Mouse (Mus musculus) urinary bladder, postnatal 14 days (tissue): ENCODE measurements around the gene Jag2.

ENCODE experiments used
- DNase-seq: peaks from one replicate; pipeline ENCODE4 v3.0.0; 2021; ENCODE audit warnings: low spot score

Gene Jag2

GRCm38 (mm10) chr12:112929562-112930352 is at the start of gene Jag2:
Gene Jag2 (minus strand): TSS chr12:112929776.
- DNase-seq: peak; percentile 69

- DNase-seq: no peak
These were observed 47.6 kb upstream of the Jag2 start for GRCm38 (mm10) chr12:112977156-112977555.

- DNase-seq: peak; percentile 93
These were observed 46.9 kb upstream of the Jag2 start, which contains the start of gene Btbd6 for GRCm38 (mm10) chr12:112976371-112977073. Gene Btbd6 (plus strand): TSS chr12:112976482.

DNA sequence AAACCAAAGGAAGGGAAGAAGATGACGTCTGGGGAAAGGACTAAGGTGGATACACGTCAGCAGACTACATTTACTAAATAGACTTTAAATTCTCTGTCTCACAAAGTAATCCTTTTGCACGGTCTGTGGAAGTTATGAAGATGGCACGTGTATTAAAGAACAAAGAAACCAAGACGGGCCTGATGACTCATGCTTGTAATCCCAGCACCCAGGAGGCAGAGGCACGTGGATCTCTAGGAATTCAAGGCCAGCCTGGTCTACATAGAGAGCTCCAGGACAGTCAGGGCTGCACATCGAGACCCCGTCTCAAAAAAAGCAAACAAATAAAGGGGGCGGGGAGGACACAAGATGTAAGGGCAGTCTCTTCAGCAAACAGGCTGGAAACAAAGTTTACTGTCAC is 45.2 kb upstream of the Jag2 start:
- DNase-seq: no peak

DNA sequence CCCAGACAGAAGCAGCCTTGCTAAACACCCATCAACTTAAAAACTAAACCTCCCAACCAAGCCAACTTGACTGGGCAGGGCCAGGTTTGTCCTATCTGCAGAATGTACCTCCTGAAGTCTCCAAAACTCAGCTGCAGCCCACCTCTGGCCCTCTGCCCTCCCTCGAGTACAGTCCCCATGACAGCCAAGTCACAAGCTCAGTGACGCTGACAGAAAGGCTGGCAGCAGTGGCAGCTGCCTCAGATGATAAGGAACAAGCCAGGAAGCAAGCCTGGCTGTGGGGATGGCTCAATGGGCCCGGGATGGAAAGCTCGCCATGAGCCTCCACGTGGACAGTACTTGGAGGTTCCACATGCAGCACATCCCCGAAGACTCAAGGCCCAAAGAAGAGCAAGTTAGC is 40.0 kb upstream of the Jag2 start:
- DNase-seq: no peak

DNA sequence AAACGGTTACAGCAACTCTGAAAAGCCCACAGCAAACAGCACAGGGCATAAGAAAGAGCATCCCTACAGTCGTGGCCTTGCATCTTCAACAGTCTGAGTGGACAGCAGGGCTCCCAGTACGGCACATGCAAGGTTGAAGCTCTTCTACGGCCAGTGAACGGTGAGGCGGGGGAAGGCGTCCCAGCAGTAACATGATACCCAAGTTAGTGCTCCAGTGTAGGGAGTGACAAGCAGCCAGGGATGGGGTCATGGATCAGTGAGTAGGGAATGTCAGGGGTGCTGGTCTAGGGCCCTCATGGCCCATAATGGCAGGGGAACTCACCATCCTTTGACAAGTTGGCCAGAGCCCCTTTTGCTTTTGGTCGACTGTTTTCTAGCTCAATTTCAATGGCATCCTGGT is 39.4 kb upstream of the Jag2 start:
- no peak for DNase-seq

DNA sequence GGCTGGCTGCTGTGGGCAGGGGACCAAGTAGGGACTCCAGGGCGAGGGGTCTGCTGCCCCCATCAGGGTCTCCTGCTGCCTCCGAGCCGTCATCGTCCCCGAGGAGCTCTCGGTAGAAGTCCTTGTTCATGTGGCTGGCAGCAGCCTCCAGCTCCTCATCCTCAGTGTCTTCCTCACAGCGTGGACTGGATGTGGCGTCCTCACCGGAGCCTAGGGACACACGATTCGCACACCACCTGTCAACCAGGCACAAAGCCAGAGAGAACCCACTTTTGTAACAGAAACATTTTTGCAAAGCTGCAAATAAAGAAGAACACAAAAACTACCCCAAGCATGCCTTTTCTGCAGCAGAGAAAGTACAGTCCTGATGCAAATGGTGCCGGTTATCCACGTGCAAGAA is 36.2 kb upstream of the Jag2 start:
- DNase-seq: no peak

DNA sequence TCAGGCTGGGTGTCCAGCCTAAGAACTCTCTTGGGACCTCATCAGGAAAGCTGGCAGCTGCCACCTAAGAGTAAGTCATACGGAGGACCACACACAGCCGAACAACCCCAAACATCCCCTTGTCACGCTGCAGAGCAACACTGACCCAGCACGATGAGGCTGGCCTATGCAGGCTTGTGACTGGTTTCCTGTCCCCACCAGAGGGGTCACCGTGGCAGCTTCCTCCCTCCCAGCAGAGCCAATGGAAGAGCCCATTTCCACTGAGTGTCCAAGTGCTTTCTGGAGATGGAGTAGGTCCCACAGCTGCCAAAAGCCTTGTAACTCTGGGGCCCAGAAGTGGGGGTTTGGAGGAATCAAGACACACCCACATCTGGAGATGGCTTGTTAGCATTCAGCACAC is 32.3 kb upstream of the Jag2 start:
- no peak for DNase-seq

- no peak for DNase-seq
These were observed 31.9 kb upstream of the Jag2 start for GRCm38 (mm10) chr12:112961428-112961827.

DNA sequence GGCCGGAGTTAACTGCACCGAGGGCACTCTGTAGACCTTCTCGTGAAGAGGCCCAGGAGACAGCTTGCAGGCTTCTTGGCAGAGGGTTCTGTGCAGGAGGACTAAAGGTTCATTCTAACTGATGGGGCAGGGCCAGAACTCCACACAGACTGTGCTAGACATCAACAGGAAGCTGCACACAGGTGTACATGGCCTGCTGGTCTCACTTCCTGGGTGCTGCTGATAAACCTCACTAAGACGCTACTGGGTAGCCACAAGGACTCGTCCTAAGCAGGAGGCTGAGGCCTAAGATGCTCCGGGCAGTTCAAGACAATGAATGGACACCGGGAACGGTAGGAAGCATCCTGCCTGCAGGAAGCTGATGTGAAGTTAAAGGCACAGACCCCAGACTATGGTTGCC is 29.8 kb upstream of the Jag2 start:
- no peak for DNase-seq

- peak; percentile 58 for DNase-seq
These were observed 28.7 kb upstream of the Jag2 start for GRCm38 (mm10) chr12:112958303-112958702.

DNA sequence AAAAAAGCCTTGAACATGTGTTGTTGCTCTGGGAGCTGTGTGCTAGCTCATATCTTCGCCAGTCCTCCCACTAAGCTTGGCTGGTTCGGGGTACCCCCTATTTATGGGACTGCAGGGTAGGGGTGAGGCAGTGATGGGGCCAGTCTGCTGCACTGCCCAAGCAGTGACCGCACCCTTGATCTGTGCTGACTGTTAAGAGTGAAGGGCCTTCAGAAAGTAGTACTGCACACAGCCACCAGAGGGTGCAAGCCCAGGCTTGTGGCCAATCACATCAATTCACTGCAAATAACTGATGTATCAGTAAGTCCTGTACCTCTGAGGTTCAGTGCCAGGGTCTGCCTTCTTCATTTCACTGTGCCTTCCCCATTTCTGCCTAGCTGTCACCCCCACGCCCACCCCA is 26.2 kb upstream of the Jag2 start:
- DNase-seq: peak; percentile 80

- no peak for DNase-seq
These were observed 23.5 kb upstream of the Jag2 start for GRCm38 (mm10) chr12:112952926-112953565.

DNA sequence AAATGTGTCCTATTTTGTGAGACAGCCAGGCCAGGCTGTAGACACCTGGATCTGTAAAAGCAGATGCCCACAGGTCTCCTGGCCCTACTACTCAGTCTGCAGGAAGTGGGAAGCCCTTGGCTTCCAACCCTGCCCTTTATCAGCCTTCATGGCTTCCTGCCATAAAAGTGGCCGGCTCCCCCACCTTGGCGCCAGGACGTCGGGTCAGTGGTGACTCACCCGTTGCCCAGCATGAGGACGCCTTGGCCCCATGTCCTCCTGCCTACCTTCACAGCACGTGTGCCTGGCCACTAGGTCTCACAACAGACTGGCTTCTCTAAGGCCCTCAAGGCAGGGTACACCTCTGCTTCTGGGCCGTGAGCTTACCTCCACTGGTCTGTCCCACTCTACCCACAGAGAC is 22.9 kb upstream of the Jag2 start:
- peak; percentile 80 for DNase-seq

DNA sequence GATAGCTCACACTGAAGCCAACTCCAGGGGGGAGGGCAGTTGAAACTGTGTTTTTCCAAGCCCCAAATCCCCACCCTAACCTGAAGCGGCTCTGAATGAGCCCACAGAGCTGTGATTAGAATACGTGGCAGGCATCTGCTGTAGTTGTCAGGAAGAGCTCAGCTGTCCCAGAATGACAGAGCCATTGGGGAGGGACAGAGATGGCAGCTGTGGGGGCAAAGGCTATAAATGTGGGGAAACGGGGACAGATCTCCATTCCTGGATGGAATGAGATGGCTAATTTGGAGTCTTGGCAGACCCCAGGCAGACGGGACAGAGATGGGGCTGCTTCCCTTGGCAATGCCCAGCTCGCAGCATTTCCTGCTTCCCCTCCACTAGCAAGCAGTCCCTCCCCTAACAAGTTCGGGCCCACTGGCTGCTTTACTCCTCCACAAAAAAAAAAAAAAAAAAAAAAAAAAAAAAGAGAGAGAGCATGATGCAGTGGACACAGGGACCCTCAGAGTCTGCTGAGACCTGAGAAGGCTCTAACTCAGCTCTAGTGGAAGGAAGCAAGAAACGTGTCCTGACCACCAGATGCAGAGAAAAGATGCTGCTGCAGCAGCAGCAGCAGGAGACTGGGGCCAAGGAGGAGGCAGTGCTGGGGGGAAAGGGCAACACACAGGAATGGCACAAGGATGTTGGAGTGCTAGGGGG is 21.7 kb upstream of the Jag2 start:
- DNase-seq: no peak

DNA sequence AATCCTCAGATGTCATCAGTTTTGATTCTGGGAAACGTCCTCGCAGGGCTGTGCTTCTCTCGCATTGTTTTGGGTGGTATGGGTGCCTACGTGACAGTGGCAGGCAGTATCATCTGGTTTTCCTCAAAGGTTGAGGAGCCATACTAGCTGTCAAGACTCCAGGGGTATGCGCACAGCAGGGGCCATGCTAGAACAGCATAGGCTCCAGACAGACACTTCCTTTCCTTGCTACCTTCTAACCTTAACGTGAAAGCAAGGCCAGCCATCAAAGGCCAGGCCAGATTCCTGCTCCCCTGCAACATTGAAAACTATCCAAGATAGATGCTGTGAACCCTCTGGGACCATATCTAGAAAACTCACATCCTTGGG is 21.2 kb upstream of the Jag2 start:
- DNase-seq: no peak

GRCm38 (mm10) chr12:112950040-112950760 is 20.6 kb upstream of the Jag2 start:
- peak; percentile 90 for DNase-seq

DNA sequence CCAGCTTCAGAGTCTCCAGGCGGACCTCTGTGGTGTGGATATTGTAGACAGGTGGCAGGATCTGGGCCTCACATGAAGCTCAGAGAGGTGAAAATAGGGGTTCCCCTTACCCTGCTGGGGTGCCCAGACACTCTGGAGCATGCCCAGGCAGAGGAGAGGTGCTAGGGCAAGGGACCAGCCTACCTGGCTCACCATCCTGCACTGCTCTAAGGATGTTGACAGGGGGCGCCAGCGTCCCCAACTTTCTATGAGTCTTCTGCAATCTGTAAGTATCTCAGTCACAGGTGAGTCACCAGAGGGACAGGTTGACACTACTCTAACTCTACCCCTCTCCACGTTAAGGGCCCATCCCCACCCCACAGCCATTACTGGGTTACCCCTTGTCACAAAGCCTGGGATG is 17.7 kb upstream of the Jag2 start:
- no peak for DNase-seq

GRCm38 (mm10) chr12:112943669-112944068 is 14.1 kb upstream of the Jag2 start:
- no peak for DNase-seq

DNA sequence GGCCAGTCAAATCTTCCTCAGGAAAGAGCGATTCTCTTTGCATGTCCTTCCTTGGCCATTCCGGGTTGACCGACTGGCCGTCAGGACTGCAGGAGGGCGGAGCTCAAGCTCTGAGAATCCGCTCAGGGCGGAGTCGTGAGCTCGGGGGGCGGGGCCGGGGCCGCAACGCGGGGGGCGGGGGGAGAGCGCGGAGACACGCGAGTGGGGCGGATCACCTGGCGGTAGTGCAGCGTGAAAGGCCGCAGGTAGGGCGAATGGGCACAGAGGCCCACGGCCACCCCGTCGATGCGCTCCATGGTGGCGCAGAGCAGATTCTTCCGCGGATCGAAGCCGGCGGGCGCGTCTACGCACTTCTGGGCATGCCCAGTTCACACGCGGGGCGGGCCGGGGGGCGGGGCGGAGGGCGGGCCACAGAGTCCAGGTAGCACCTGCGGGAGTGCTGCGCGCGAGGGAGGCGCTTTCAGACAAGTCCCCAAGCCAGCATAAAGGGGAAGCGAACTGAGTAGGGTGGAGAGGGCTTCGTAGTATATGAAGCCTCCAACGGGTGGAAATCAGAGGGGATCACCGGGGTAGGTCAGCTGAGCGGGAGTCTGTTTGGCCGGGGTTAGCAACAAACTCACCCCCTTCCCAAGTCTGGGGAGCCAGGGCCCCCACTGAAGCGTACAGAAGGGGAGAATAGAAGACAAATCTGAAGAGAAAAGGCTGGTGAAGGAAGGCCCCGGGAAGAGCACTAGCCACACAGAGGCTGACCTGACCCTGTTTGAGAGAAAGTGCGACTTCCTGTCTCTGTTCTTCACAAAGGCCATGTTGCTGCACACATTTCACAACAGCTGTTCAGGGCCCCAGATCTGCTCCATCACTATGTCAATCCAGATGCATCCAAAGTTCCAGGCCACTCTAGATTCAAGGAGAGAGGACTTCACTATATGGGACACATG is 12.5 kb upstream of the Jag2 start, which contains the start of gene Nudt14:
Gene Nudt14 (minus strand): TSS at position 349 of the 938 bp plus-strand sequence.
- peak; percentile 82 for DNase-seq
